Mouse (Mus musculus): ENCODE measurements at regions not wholly inside any gene's neighbourhood (a gene's known extent, or its start where the extent isn't known, plus 50 kb on each side); places are given as distances from the start of the nearest gene placed in this dataset.

DNA sequence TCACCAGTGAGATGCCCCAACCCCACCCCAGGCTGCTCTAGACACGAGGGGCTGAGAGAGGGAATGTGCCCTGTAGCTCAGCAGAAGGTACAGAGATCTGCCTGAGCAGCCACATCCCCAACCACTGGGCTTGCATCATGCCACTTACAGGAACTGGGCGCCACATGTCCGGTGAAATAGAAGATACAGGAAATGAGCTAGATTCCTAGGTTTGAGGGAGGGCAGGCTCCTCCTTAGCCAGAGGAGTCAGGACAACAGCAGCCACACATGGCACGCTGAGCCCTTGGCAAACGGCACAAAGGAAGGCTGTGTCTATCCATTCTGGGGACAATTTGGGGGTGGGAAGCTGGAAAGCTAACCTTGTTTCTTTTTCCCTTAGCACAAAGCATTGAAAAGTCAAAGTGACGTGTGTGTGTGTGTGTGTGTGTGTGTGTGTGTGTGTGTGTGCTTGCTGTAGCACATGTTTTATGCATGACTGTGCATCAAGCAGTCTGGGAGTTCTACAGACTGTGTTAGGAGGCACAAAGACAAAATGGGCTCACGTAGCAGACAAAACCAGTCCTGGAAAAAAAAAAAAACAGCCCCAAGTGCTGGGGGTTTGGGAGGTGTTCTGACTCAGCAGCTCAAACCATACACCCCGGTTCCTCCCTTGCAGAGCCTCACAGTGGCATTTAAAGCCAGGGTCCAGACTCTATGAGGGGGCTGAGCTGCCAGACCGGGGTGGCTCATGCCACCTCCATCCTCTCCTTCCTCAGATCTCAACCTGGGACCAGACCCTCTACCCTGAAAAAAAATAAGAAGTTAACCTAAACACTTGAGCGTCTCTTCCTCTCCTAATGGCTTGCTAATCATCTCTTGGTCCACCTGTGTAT lies 343.7 kb upstream of the Smim15 start:
- DNase-seq (ENCODE audit: low read depth): peak; percentile 25

DNA sequence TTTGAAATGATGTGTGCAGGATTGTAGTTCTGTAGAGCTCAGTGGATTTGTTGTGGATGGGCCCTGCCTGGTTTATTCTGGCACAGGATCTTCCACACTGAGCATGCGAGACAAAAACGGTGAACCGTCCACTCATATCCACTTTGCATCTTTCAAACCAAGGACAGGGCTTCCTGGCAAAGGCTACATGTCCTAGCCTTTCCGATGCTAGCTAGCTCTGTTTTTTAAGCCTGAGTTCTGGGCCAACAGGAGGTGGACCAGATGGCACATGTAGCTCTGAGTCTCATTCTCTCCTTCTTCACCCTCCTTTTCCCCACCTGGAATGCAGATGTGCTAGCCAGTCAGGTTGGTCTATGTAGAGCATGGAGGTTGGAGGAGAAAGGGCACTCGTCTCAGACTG lies 345.0 kb upstream of the Smim15 start:
- DNase-seq (ENCODE audit: low read depth): no peak

DNA sequence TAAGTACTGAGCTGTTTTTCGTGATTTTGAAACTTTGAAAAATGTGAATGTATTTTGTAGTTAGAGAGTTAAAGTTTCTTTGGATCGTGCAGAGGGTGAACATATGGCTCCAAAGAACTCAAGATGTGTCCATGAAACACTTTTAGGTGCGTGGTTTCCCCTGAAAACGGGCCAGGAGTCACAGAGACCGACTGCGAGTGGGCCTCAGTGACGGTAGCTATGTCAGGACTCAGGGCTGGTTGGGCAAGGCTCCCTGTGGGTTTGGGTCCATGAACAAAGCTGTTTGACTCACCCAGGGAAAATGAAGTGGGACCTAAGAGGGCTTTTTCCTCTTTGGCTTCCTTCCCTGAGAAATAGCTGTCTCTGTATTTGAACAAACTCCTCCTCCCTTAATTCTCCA lies 345.9 kb upstream of the Smim15 start:
- no peak for DNase-seq (ENCODE audit: low read depth)

GRCm38 (mm10) chr13:107692123-107692830 lies 352.0 kb upstream of the Smim15 start:
- DNase-seq (ENCODE audit: low read depth): no peak

DNA sequence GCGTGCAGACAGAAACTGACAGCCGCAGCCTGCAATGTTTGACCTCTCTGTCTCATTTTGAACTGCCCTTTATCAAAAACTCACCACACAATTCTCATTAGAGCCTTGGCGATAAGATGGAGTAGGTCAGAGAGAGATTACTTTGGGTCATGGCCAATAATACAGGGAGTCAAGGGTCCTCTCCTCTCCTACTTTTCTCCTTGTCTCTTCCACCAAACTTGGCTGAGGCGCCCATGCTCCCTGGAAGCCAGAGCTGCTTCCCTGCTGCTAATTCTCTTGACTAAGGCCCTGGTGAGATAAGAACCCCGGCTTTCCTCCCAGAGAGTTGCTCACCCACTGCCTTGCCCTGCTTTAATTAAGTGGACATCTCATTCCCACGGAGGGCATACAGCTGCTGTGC lies 355.3 kb upstream of the Smim15 start:
- no peak for DNase-seq (ENCODE audit: low read depth)

DNA sequence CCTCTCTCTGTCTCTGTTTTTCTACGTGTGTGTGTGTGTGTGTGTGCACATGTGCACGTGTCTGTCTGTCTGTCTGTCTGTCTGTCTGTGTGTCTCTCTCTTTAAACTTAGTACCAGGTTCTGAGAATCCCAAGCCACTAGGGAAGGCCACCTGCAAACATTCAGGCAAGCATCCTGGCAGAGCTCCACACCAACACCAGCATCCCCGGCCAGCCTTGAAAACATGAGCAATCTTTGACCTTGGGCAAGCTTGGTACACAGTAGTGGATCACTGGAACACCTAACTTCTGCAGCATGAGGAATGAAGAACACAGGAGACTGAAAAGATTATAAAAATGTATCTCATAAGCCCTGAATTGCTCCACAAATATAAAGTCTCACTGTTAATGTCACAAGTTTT lies 359.0 kb upstream of the Smim15 start:
- no peak for DNase-seq (ENCODE audit: low read depth)

- DNase-seq (ENCODE audit: low read depth): no peak
Measured at GRCm38 (mm10) chr13:107683909-107684308, 360.3 kb upstream of the Smim15 start.

DNA sequence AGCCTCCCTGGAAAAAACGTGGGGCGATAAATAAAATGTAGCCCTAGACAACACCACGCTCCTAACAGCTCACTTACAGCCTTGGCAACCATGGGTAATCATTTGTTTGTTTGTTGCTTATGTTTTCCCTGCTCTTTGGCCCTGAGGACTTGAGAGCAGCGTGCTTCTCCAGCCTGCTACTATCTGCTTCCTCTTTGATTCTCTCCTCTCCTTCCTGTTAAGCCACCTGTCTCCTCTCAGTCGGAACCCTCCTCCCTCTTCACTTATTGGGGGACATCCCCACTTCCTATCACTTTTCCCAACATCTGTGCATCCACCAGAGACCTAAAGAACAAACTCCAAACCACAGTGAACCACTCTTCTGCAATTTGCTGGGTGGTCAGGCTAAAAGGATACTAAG lies 362.5 kb upstream of the Smim15 start:
- no peak for DNase-seq (ENCODE audit: low read depth)

DNA sequence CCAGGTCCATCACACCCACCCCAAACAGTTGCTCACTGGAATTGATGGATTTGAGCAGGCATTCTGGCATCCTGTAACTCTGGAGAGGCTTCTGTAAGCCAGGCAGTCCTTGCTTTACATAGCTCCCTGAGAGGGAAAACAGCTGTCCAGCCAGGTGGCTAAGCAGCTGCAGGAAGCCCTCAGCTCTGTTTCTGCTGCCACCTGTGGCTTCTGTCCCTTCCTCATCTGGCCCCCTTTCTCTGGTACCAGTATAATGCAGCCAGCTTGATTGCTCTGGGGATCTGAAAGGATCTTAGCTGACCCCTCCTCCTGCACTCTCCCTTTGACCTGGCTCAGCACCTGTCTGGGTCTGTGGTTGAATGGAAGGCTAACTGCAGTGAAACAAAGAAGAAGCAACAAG lies 365.4 kb upstream of the Smim15 start:
- no peak for DNase-seq (ENCODE audit: low read depth)

GRCm38 (mm10) chr13:107677091-107677470 lies 367.2 kb upstream of the Smim15 start:
- no peak for DNase-seq (ENCODE audit: low read depth)

- DNase-seq (ENCODE audit: low read depth): no peak
Measured at GRCm38 (mm10) chr13:107676310-107677090, 367.7 kb upstream of the Smim15 start.

DNA sequence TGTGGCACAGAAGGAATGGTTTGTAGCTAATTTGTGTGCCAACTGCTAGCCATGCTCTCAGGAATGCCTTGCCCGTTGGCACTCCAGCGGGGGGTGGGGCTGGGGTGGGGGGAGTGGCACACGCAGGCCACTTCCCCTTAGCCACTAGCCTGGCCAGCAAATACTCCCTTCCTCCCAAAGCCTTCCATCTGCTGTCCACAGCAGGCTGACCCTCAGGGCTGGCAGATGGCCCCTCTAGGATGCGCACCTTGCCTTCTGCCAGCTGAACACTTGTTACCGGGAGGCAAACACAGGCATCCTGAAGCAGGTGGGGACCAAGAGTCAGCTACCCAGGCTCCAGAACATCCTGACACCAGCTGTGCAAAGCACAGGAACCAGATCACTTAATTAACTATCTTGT lies 372.1 kb upstream of the Smim15 start:
- DNase-seq (ENCODE audit: low read depth): no peak

GRCm38 (mm10) chr13:107668509-107668908 lies 375.7 kb upstream of the Smim15 start:
- DNase-seq (ENCODE audit: low read depth): no peak

GRCm38 (mm10) chr13:107665775-107666174 lies 378.5 kb upstream of the Smim15 start:
- no peak for DNase-seq (ENCODE audit: low read depth)

DNA sequence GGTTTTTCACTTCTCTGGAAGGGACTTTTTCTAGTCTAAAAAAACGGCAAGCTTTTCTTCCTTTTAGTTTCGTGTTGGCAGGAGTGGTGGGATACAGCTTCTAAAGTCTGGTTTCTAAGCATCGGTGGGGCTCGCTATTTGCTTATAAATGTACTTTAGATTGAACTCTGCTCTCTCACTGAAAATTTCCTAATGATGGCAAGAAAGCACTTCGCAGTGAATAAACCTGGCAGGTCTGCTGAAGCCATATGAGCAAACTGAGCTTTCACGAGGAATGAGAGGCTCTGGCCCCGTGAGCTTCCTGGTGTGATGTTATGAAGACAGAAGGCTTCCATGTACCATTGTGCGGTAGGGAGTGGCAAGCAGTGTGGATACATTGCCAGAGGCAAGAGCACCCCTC lies 380.0 kb upstream of the Smim15 start:
- no peak for DNase-seq (ENCODE audit: low read depth)

DNA sequence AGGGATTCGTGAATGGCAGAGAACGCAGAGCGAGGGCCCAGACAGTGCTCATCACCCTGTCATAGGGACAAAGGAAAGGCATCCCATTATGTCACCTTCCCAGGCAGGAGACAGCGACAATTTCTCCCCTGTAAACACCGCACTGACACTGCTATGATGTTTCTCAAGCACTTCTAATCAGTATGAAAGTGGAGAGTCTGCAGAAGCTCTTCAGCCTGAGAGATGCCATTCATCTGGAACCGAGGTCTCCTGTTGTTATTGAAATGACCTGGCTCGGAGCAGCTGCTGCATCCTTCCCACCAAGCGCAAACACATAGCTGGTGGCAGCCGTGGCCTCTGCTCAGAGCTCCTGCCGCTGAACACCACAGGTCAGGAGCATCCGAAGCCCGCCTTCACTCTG lies 380.5 kb upstream of the Smim15 start:
- no peak for DNase-seq (ENCODE audit: low read depth)

- no peak for DNase-seq (ENCODE audit: low read depth)
Measured at GRCm38 (mm10) chr13:107661414-107661813, 382.8 kb upstream of the Smim15 start.

GRCm38 (mm10) chr13:107645865-107646645 lies 398.2 kb upstream of the Smim15 start:
- DNase-seq (ENCODE audit: low read depth): peak; percentile 50

GRCm38 (mm10) chr13:107645121-107645864 lies 399.0 kb upstream of the Smim15 start:
- DNase-seq (ENCODE audit: low read depth): peak; percentile 21

DNA sequence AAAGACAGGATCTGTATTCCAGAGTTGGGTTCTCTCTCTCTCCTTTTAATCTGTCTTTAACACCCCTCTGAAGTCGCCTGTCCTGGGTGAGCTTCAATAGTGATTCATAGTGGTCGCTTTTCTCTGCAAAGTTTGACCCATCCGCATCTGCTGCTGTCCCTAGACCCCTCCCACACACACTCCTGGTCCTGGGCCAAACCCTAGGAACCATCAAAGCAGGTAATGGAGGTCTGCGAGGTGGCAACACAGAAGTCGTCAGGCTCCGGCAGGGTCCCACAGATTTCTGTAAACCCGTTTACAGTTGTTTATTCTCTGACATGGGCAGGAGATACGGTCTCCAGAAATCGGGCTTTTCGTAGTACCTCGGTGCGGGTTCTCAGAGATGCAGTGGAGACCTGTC lies 399.5 kb upstream of the Smim15 start:
- DNase-seq (ENCODE audit: low read depth): no peak

All from induced T-regulatory cell, adult 2 months (primary cell).